Mouse (Mus musculus): Measurements from ENCODE around the gene Atp2b1.
A peak's percentile ranks its signal among the peaks of the same experiment; 100 is the strongest.

Gene Atp2b1

GRCm38 (mm10) chr10:98916011-98916780 is 2.0 kb downstream of the Atp2b1 start:
- DNase-seq (ENCODE audit: low read depth), result no peak

GRCm38 (mm10) chr10:98916781-98917340 is 2.7 kb downstream of the Atp2b1 start:
- DNase-seq (ENCODE audit: low read depth), result no peak

GRCm38 (mm10) chr10:98925081-98925480 is 10.9 kb downstream of the Atp2b1 start:
- no peak for DNase-seq (ENCODE audit: low read depth)

GRCm38 (mm10) chr10:98926991-98927390 is 12.8 kb downstream of the Atp2b1 start:
- DNase-seq (ENCODE audit: low read depth), result no peak

GRCm38 (mm10) chr10:98929444-98929843 is 15.2 kb downstream of the Atp2b1 start:
- DNase-seq (ENCODE audit: low read depth), result no peak

GRCm38 (mm10) chr10:98930143-98930542 is 15.9 kb downstream of the Atp2b1 start:
- no peak for DNase-seq (ENCODE audit: low read depth)

GRCm38 (mm10) chr10:98940137-98940536 is 25.9 kb downstream of the Atp2b1 start:
- no peak for DNase-seq (ENCODE audit: low read depth)

GRCm38 (mm10) chr10:98940799-98941198 is 26.6 kb downstream of the Atp2b1 start:
- DNase-seq (ENCODE audit: low read depth), result no peak

GRCm38 (mm10) chr10:98941991-98942390 is 27.8 kb downstream of the Atp2b1 start:
- no peak for DNase-seq (ENCODE audit: low read depth)

GRCm38 (mm10) chr10:98942999-98943398 is 28.8 kb downstream of the Atp2b1 start:
- DNase-seq (ENCODE audit: low read depth), result no peak

GRCm38 (mm10) chr10:98943894-98944293 is 29.7 kb downstream of the Atp2b1 start:
- DNase-seq (ENCODE audit: low read depth), result no peak

- no peak for DNase-seq (ENCODE audit: low read depth)
These were observed 32.0 kb downstream of the Atp2b1 start for GRCm38 (mm10) chr10:98946031-98946791.

GRCm38 (mm10) chr10:98947206-98947605 is 33.0 kb downstream of the Atp2b1 start:
- DNase-seq (ENCODE audit: low read depth), result no peak

GRCm38 (mm10) chr10:98948096-98948495 is 33.9 kb downstream of the Atp2b1 start:
- no peak for DNase-seq (ENCODE audit: low read depth)

- peak; percentile 28 for DNase-seq (ENCODE audit: low read depth)
These were observed 35.5 kb downstream of the Atp2b1 start for GRCm38 (mm10) chr10:98949750-98950149.

GRCm38 (mm10) chr10:98951286-98952270 is 37.4 kb downstream of the Atp2b1 start:
- no peak for DNase-seq (ENCODE audit: low read depth)

GRCm38 (mm10) chr10:98954230-98954993 is 40.2 kb downstream of the Atp2b1 start:
- no peak for DNase-seq (ENCODE audit: low read depth)

GRCm38 (mm10) chr10:98956124-98956523 is 41.9 kb downstream of the Atp2b1 start:
- no peak for DNase-seq (ENCODE audit: low read depth)

- DNase-seq (ENCODE audit: low read depth), result no peak
These were observed 44.5 kb downstream of the Atp2b1 start for GRCm38 (mm10) chr10:98958752-98959151.

- no peak for DNase-seq (ENCODE audit: low read depth)
These were observed 45.2 kb downstream of the Atp2b1 start for GRCm38 (mm10) chr10:98959385-98959784.

- DNase-seq (ENCODE audit: low read depth), result no peak
These were observed 46.7 kb downstream of the Atp2b1 start for GRCm38 (mm10) chr10:98960911-98961310.

Measured in c-Kit-positive CD71-positive TER-119-negative erythroid progenitor cells, embryonic 14.5 days (primary cell).